Mouse (Mus musculus): ENCODE results near the gene Glo1. TPM values are rescaled to one million over a fixed set of nuclear protein-coding genes. Genes with fewer than 3 reads are reported as not detected.

The Glo1 gene
- polyA plus RNA-seq, 1 experiment: 80.9 TPM

DNA sequence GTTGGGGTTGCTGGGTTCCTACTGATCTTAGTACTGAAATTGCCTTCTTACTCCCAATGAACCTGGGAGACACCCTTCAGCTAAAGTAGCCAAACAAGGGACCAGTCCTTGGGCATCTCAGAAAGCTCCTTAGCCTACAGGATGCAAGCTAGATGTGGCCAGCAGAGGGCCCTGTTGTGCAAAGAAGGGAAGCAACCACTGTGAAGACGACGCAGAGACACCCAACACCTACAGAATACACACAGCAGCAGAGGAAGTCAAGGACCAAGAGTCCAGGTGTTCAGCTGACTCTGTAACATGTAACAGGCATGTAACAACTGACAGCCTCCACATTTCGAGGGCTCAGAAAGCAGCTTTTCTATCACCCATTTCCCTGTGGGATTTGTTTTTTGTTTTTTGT lies 67.1 kb downstream of the Glo1 start:
- WGBS: 28% methylated on average over 3 of the region's 3 CpGs
- H3K27ac ChIP-seq (ENCODE audit: control insufficient read depth, insufficient read depth, low read depth, low read length, poor library complexity): no peak overlapping the region
- no peak overlapping the region for H3K4me3 ChIP-seq (replicated peaks; ENCODE audit: control insufficient read depth, low read depth, low read length)
- TF ChIP-seq CTCF (IDR thresholded peaks at IDR 0.05; ENCODE audit: control insufficient read depth, insufficient read depth, low read length) (peak; percentile 81), POLR2A (IDR thresholded peaks at IDR 0.05; ENCODE audit: borderline replicate concordance, control insufficient read depth, low read depth, low read length) (no peak)
- H3K4me1 ChIP-seq (ENCODE audit: control insufficient read depth, insufficient read depth, low read length): no peaks in the 10 kb centered on the region

DNA sequence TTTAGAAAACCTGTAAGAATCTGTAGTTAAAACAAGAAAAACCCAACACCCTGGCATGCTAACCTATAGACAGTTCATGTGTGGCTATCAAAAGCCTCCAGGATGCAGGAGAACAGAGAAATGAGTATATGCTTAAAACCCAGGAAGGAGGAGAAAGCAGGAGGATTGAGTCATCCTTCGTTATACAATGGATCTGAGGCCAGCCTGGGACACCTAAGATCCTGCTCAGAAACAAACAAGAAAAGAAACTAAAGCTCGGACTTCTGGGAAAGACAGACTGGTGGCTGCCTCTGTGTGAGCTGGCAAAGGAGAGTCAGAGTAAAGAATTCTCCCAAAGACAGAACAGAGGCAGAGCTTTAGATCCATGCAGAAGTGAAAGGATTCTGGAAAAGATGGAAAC lies 68.0 kb downstream of the Glo1 start:
- TF ChIP-seq POLR2A (IDR thresholded peaks at IDR 0.05; ENCODE audit: borderline replicate concordance, control insufficient read depth, low read depth, low read length) (no peak), CTCF (IDR thresholded peaks at IDR 0.05; ENCODE audit: control insufficient read depth, insufficient read depth, low read length) (no peak)
- WGBS: 70% methylated on average over 2 of the region's 2 CpGs
- Histone ChIP-seq H3K4me1 (ENCODE audit: control insufficient read depth, insufficient read depth, low read length) (no peaks in the 10 kb centered on the region), H3K27ac (ENCODE audit: control insufficient read depth, insufficient read depth, low read depth, low read length, poor library complexity) (no peak overlapping the region), H3K4me3 (replicated peaks; ENCODE audit: control insufficient read depth, low read depth, low read length) (no peak overlapping the region)

DNA sequence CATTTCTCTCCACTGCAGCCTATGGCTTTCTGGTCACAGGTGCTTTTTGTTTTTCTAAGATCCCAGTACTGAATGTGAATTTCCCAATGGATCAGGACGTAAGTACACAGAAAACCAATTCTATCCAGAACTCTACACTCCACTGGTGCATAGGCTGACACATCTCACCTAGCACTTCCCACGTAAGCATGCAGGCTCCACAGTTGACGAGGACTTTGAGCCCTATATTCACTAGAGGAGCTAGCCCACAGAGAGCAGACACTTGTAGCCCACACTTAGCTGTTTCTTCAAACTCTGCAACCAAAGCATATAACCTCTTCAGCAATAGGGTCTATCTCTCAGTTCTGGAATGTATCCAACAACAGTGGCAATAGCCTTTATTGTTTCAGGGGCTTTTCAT lies 70.2 kb downstream of the Glo1 start:
- WGBS: 82% methylated on average over 3 of the region's 3 CpGs
- Histone ChIP-seq H3K27ac (ENCODE audit: control insufficient read depth, insufficient read depth, low read depth, low read length, poor library complexity) (no peak overlapping the region), H3K4me3 (replicated peaks; ENCODE audit: control insufficient read depth, low read depth, low read length) (no peak overlapping the region), H3K4me1 (ENCODE audit: control insufficient read depth, insufficient read depth, low read length) (no peaks in the 10 kb centered on the region)
- TF ChIP-seq CTCF (IDR thresholded peaks at IDR 0.05; ENCODE audit: control insufficient read depth, insufficient read depth, low read length): no peak
- TF ChIP-seq POLR2A (IDR thresholded peaks at IDR 0.05; ENCODE audit: borderline replicate concordance, control insufficient read depth, low read depth, low read length): no peak

DNA sequence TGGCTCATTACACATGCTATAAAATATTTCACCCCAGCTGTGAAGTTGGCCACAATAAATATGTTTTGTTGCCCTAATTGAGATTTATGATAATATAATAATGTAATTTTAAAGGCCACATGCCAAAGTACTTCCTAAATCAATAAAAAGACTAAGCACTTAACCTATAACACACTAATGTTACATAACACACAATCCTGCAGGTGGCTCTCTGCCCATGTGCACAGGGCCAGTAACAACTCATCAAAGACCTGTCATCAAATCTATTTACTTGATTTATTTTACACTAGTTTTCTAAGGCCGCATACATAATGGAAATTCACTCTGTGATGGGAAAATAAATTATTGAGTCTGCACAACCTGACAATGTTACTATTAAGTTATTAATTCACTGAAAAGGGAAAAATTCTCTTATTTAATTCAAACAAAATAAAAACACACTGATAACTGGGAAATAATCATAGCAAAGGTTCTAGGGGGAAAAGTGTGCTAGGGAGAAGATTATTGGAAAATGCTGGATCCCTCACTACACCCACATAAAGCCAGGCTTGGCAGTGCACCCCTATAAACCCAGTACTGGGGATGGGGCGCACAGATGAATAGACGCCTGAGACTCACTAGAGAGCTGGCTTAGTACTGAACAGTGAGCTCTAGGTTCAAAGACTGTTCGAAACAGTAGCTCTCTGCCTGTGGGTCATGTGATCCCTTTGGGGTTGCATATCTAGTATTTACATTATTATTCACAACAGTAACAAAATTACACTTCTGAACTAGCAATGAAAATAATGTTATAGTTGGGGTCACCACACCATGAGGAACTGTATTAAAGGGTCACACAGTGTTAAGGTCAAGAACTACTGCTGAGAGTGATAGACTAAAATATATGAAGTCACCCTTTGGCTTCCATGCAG lies 73.4 kb downstream of the Glo1 start:
- 83% methylated on average over 4 of the region's 4 CpGs for WGBS
- H3K4me1 ChIP-seq (ENCODE audit: control insufficient read depth, insufficient read depth, low read length): peaks cover 1% of the 10 kb centered on the region
- TF ChIP-seq CTCF (IDR thresholded peaks at IDR 0.05; ENCODE audit: control insufficient read depth, insufficient read depth, low read length): no peak
- TF ChIP-seq POLR2A (IDR thresholded peaks at IDR 0.05; ENCODE audit: borderline replicate concordance, control insufficient read depth, low read depth, low read length): no peak

DNA sequence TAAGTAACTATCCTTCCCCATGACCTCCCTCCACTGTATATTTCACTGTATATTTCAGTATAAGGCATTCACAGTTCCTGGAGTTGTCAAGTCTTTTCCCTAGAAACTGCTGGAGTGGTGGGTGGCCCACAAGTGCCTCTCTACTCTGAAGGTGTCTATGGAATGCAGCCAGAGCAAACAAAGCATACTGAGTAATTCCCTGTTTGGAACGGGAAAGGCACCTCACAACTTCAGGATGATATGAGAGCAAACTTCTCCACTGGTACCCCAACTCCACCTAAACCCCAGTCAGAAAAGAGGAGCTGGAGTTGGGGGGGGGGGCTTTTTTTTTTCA lies 75.9 kb downstream of the Glo1 start:
- Histone ChIP-seq H3K4me1 (ENCODE audit: control insufficient read depth, insufficient read depth, low read length) (peaks cover 1% of the 10 kb centered on the region), H3K4me3 (replicated peaks; ENCODE audit: control insufficient read depth, low read depth, low read length) (no peak overlapping the region), H3K27ac (ENCODE audit: control insufficient read depth, insufficient read depth, low read depth, low read length, poor library complexity) (no peak overlapping the region)
- TF ChIP-seq CTCF (IDR thresholded peaks at IDR 0.05; ENCODE audit: control insufficient read depth, insufficient read depth, low read length): no peak
- TF ChIP-seq POLR2A (IDR thresholded peaks at IDR 0.05; ENCODE audit: borderline replicate concordance, control insufficient read depth, low read depth, low read length): no peak
- 85% methylated on average over 1 of the region's 1 CpGs for WGBS

More for the DNA sequence above, 73.4 kb downstream of the Glo1 start:
- H3K27ac ChIP-seq (ENCODE audit: control insufficient read depth, insufficient read depth, low read depth, low read length, poor library complexity): no peak overlapping the region
- H3K4me3 ChIP-seq (replicated peaks; ENCODE audit: control insufficient read depth, low read depth, low read length): no peak overlapping the region

DNA sequence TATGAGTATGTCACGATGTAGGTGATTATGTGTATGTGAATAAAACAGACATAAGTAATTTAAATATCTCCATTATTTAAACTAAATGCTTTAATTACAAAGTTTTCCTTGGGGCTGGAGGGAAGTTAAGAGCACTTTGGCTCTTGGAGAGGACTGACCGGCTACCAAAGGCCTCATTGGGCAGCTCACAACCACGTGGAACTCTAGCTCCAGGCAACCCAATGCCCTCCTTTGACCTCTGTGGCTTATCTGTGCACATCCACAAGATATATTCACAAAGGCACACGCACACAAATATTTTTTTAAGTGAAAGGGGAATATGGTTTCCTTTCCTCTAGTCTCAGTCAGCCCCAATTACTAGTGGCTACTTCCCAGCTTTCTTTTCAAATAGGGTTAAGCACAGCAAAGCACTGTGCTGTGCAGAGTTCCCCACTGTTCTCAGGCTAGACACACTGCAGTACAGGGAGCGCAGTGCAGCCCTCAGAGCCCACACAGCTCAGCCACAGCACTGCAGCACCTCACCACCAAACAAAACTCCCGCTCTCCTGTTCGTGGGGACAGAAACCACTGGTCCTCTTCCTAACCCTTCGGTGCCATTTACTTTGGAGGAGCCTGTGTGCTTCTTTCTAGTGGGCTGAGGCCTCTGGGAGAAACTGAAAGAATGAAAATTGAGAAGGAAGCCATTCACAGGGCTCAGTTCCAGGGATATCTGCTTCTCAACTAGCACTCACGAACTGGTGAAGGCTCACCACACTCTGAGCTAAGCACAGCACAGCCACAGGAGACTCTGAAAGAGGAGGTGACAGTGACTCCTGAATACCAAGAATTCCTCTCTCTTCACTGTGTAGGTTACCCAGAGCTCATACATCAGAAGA lies 76.5 kb downstream of the Glo1 start:
- TF ChIP-seq POLR2A (IDR thresholded peaks at IDR 0.05; ENCODE audit: borderline replicate concordance, control insufficient read depth, low read depth, low read length) (no peak), CTCF (IDR thresholded peaks at IDR 0.05; ENCODE audit: control insufficient read depth, insufficient read depth, low read length) (no peak)
- H3K4me3 ChIP-seq (replicated peaks; ENCODE audit: control insufficient read depth, low read depth, low read length): no peak overlapping the region
- 60% methylated on average over 9 of the region's 9 CpGs for WGBS
- H3K27ac ChIP-seq (ENCODE audit: control insufficient read depth, insufficient read depth, low read depth, low read length, poor library complexity): no peak overlapping the region
- peaks cover 1% of the 10 kb centered on the region for H3K4me1 ChIP-seq (ENCODE audit: control insufficient read depth, insufficient read depth, low read length)

DNA sequence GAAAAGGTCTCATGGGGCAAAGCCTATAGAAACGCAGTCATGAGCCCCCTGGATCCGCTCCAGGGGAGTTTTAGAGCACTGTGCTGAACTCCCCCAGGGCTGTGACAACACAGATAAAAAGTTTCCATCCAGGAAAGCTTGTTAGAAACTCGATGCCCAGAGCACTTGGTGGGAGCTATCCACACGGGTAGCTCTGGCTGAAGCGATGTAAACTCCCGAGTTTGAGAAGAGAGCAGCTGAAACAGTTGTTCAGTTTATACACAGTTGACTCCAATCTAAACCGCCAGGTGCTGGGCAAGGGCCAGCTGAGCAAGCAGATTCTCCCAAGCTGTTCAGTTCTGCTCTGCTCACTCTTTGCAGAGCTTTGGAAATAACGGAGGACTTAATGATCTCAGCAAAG lies 87.6 kb downstream of the Glo1 start:
- TF ChIP-seq POLR2A (IDR thresholded peaks at IDR 0.05; ENCODE audit: borderline replicate concordance, control insufficient read depth, low read depth, low read length) (no peak), CTCF (IDR thresholded peaks at IDR 0.05; ENCODE audit: control insufficient read depth, insufficient read depth, low read length) (no peak)
- no peak overlapping the region for H3K4me3 ChIP-seq (replicated peaks; ENCODE audit: control insufficient read depth, low read depth, low read length)
- WGBS: 72% methylated on average over 8 of the region's 8 CpGs
- no peak overlapping the region for H3K27ac ChIP-seq (ENCODE audit: control insufficient read depth, insufficient read depth, low read depth, low read length, poor library complexity)
- no peaks in the 10 kb centered on the region for H3K4me1 ChIP-seq (ENCODE audit: control insufficient read depth, insufficient read depth, low read length)

DNA sequence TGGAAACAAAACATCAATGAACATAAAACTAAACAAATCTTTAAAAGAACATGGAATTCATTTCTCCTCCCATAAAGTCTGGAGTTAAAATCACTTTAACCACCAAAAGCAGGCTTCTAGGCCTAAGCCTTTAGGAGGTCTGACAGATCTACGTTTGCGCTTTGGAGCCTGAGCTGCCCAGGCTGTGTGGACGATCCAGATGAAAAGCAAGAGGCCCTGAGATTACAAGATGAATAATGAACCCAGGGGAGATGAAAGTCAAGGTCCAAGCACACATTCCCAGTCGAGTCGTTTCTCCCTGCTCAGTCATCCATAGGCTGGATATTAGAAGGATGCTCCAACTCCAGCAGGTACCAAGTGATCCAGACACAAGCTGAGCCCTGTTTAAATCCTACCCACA lies 90.0 kb downstream of the Glo1 start:
- 85% methylated on average over 5 of the region's 5 CpGs for WGBS
- Histone ChIP-seq H3K4me3 (replicated peaks; ENCODE audit: control insufficient read depth, low read depth, low read length) (no peak overlapping the region), H3K27ac (ENCODE audit: control insufficient read depth, insufficient read depth, low read depth, low read length, poor library complexity) (no peak overlapping the region), H3K4me1 (ENCODE audit: control insufficient read depth, insufficient read depth, low read length) (no peaks in the 10 kb centered on the region)
- TF ChIP-seq CTCF (IDR thresholded peaks at IDR 0.05; ENCODE audit: control insufficient read depth, insufficient read depth, low read length) (no peak), POLR2A (IDR thresholded peaks at IDR 0.05; ENCODE audit: borderline replicate concordance, control insufficient read depth, low read depth, low read length) (no peak)

Other genes starting within 250 kb of the Glo1 start
- 4.7 and 21.0 TPM in 2 replicates for gene Btbd9, start 50.4 kb downstream of the Glo1 start, polyA plus RNA-seq (2011; ENCODE audit: insufficient read depth, insufficient read length, low replicate concordance, missing spikeins)
- 9.6 and 24.6 TPM in 2 replicates for gene Dnah8, start 2.5 kb downstream of the Glo1 start, polyA plus RNA-seq (2011; ENCODE audit: insufficient read depth, insufficient read length, low replicate concordance, missing spikeins)

All from bone marrow, adult 2 months (tissue).